Mouse (Mus musculus) kidney, adult 2 months (tissue): ENCODE measurements around the gene Mark2.

Experiments used
- CTCF ChIP-seq: fragments of 200-500 bp; conservative IDR thresholded peaks from 2 replicates; pipeline ENCODE4 v1.5.1; 2011; ENCODE audit warnings: low read depth, mild to moderate bottlenecking, control low read depth, low read length, moderate library complexity, mixed read lengths; ENCODE audit not compliant: insufficient read depth, insufficient read length
- POLR2A ChIP-seq: fragments of 200-500 bp; IDR thresholded peaks from one replicate; pipeline ENCODE4 v1.6.1; 2011; ENCODE audit warnings: low read depth, low read length, control low read depth

DNA sequence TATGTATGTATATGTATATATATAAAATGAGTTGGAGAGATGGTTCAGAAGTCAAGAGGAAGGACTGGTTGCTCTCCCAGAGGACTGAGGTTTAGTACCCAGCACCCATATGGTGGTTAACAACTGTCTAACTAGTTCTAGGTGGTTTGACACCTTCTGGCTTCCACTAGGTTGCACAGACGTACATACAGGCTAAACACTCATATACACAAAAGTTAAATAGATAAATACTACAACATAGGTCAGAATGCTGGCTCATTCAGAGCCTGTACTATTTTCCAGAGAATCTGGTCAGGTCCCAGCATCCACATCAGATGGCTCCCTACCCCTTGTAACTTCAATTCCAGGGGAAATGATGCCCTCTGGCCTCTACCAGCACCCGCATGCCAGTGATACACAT, 986 bp upstream of the Mark2 start:
- no peak for TF ChIP-seq CTCF
- TF ChIP-seq POLR2A: no peak
